Mouse (Mus musculus): Measurements from ENCODE around the gene Zfp784.
A peak's percentile ranks its signal among the peaks of the same experiment; 100 is the strongest.

Gene Zfp784

GRCm38 (mm10) chr7:5057804-5058203 is 19.6 kb upstream of the Zfp784 start:
- DNase-seq (ENCODE audit: inconsistent ontology term), result no peak

GRCm38 (mm10) chr7:5057381-5057780 is 19.1 kb upstream of the Zfp784 start:
- no peak for DNase-seq (ENCODE audit: inconsistent ontology term)

- DNase-seq (ENCODE audit: inconsistent ontology term), result peak; percentile 36
Measured at GRCm38 (mm10) chr7:5056651-5057263, 18.5 kb upstream of the Zfp784 start.

GRCm38 (mm10) chr7:5053456-5054179 is 15.4 kb upstream of the Zfp784 start:
- peak; percentile 44 for DNase-seq (ENCODE audit: inconsistent ontology term)

GRCm38 (mm10) chr7:5052931-5053343 is 14.7 kb upstream of the Zfp784 start:
- DNase-seq (ENCODE audit: inconsistent ontology term), result no peak

- peak; percentile 17 for DNase-seq (ENCODE audit: inconsistent ontology term)
Measured at GRCm38 (mm10) chr7:5052438-5052837, 14.2 kb upstream of the Zfp784 start.

- peak; percentile 89 for DNase-seq (ENCODE audit: inconsistent ontology term)
Measured at GRCm38 (mm10) chr7:5051193-5052192, 13.2 kb upstream of the Zfp784 start, which contains the start of gene Zfp580. Zfp580 (plus strand) TSS chr7:5051538.

- no peak for DNase-seq (ENCODE audit: inconsistent ontology term)
Measured at GRCm38 (mm10) chr7:5047313-5047712, 9.1 kb upstream of the Zfp784 start.

GRCm38 (mm10) chr7:5046112-5046511 is 7.9 kb upstream of the Zfp784 start:
- no peak for DNase-seq (ENCODE audit: inconsistent ontology term)

- DNase-seq (ENCODE audit: inconsistent ontology term), result no peak
Measured at GRCm38 (mm10) chr7:5044981-5045380, 6.7 kb upstream of the Zfp784 start.

GRCm38 (mm10) chr7:5038940-5039339 is 694 bp upstream of the Zfp784 start:
- no peak for DNase-seq (ENCODE audit: inconsistent ontology term)

GRCm38 (mm10) chr7:5037467-5037866 is 779 bp downstream of the Zfp784 start:
- no peak for DNase-seq (ENCODE audit: inconsistent ontology term)

- no peak for DNase-seq (ENCODE audit: inconsistent ontology term)
Measured at GRCm38 (mm10) chr7:5037026-5037425, 1.2 kb downstream of the Zfp784 start.

- no peak for DNase-seq (ENCODE audit: inconsistent ontology term)
Measured at GRCm38 (mm10) chr7:5036136-5036535, 2.1 kb downstream of the Zfp784 start.

GRCm38 (mm10) chr7:5035628-5036027 is 2.6 kb downstream of the Zfp784 start:
- no peak for DNase-seq (ENCODE audit: inconsistent ontology term)

GRCm38 (mm10) chr7:5033818-5034217 is 4.4 kb downstream of the Zfp784 start, which contains the start of gene 4632433K11Rik:
4632433K11Rik (plus strand) TSS chr7:5034118.
- DNase-seq (ENCODE audit: inconsistent ontology term), result no peak

- DNase-seq (ENCODE audit: inconsistent ontology term), result no peak
Measured at GRCm38 (mm10) chr7:5031496-5031895, 6.8 kb downstream of the Zfp784 start.

GRCm38 (mm10) chr7:5030554-5031275 is 7.5 kb downstream of the Zfp784 start:
- no peak for DNase-seq (ENCODE audit: inconsistent ontology term)

- no peak for DNase-seq (ENCODE audit: inconsistent ontology term)
Measured at GRCm38 (mm10) chr7:5029946-5030345, 8.3 kb downstream of the Zfp784 start.

GRCm38 (mm10) chr7:5029543-5029942 is 8.7 kb downstream of the Zfp784 start:
- DNase-seq (ENCODE audit: inconsistent ontology term), result no peak

GRCm38 (mm10) chr7:5021197-5021596 is 17.0 kb downstream of the Zfp784 start:
- peak; percentile 6 for DNase-seq (ENCODE audit: inconsistent ontology term)
